Mouse (Mus musculus) regulatory T cell (primary cell): ENCODE measurements around the gene Ap2a2.

Experiments used
- in situ Hi-C: fragments of 300-600 bp; cut with MboI, MseI; formaldehyde crosslinking; loops from one replicate; pipeline ENCODE4 v1.15.1; 2025; ENCODE audit warnings: high pct_unique_total_duplicates

Ap2a2 gene

GRCm38 (mm10) chr7:141561682-141562391 is at the start of gene Ap2a2:
Ap2a2 (plus strand) TSS chr7:141562173.
- in situ Hi-C loops, result loop anchor here (10.0 kb wide), 1 partner anchor 983 kb away; no protein-coding TSS in a partner anchor

DNA sequence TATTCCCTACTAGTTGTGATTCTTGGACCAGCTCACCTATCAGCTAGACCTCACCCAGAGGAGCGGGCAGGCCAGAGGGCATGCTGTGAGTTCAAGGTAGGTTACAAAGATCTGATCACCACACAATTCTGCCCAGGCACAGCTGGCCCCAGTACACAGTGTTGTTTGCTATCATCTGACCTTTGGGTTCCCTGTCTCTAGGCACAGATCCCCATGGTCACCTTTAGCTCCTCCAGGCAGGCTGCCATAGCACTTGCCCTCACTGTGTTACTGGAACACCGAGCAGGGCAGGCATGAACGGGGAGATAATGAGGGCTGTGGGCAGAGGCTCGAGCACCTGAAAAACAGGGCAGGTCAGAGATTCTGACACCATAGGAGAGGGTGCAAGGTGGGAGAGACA is 44.3 kb upstream of the Ap2a2 start:
- in situ Hi-C loops, result no loop called here

GRCm38 (mm10) chr7:141518296-141518695 is 43.7 kb upstream of the Ap2a2 start:
- in situ Hi-C loops, result no loop called here

DNA sequence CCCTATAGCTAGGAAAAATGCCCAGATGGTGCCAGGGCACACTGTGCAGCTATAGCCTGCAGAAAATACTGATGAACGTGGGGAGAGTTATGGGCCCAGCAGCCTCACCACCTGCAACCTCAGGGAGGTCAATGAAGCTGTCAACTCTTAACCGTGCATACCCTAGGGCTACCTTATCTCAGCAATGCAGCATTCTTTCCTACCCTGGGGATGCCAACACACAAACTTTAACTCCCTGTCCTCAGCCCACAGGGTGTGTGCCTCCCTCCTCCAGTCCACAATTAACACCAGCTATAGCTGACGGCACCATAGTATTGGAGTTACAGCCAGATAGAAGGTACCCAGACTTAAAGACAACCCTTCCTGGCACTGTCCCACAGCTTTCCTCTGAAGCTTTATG is 43.0 kb upstream of the Ap2a2 start:
- in situ Hi-C loops, result no loop called here

DNA sequence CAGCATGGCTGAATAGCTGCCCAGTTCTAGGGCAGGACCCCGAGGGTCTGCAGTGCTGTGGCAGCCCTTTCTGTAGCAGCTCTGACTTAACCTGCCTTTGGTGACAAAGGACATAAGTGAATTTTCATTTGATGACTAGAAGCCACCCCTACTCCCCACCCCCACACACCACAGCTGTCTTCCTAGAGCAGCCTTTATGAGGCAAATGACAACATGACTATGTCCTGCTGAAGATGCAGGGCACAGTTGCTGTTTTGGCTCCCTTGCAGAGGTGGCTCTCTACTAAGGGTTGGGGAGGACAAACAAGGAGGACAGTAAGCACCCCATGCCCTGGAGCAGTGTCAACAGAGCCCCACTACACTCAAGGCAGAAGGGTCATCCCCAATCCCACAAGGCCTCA is 42.2 kb upstream of the Ap2a2 start:
- in situ Hi-C loops, result no loop called here

- in situ Hi-C loops, result no loop called here
Observed at GRCm38 (mm10) chr7:141523007-141523406, 39.0 kb upstream of the Ap2a2 start.

DNA sequence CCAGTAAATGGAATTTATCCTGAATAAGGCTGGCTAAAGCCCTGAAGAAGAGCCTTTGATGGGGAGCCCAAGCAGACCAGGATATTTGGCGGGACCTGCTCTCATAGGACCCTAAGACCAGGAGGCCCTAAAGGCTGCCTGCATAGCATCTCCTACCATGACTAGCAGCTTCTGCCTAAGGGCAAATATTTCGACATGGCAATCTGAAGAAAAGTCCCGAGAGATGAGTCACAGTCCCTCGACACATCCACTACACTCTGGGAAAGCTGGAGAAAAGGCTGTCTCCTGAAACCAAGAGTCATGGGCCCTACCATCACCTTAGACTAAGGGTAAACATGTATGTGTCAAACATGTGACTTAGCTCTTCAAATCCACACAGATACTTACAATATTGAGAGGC is 37.7 kb upstream of the Ap2a2 start:
- in situ Hi-C loops, result no loop called here

DNA sequence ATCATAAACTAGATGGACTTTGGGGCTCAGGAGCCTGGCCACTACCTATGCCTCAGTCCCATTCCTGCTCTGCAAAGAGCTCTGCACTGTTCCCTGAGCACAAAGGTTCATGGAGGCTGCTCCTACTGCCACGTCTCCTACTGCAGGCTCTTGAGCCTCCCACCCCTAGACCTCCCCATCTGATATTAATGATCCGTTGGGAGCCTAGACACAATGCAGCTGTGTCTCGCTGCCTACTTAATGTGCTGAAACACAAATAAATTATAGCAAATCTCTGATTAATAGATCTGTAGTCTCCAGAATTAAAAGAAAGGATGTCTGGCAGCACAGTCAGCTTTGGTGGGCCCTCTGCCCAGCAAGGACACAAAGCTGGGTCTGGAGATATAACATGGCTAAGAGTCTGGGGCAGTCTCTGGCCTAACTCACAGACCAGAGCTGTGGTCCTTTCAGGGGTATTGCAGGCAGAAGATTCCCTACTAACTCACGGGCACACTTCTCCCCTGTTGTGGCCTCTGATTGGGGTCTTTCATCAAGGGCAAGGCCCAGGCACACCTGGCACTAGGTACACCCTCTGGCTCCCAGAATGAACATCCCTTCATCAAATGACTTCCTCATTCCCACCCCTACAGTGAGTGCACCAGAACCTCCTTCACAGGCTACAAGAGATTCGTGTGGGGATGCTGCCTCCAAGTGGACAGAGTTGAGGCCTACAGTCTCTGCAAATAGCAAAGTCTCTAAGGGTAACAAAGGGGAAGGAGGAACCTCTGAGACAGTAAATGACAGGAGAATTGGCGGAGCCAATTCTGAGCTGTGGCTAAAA is 37.0 kb upstream of the Ap2a2 start:
- in situ Hi-C loops, result loop anchor here (5.0 kb wide), 1 partner anchor 38 kb away; no protein-coding TSS in a partner anchor

GRCm38 (mm10) chr7:141525580-141525925 is 36.4 kb upstream of the Ap2a2 start:
- in situ Hi-C loops, result loop anchor here (5.0 kb wide), 1 partner anchor 38 kb away; no protein-coding TSS in a partner anchor

- in situ Hi-C loops, result no loop called here
Observed at GRCm38 (mm10) chr7:141535570-141535969, 26.4 kb upstream of the Ap2a2 start.

DNA sequence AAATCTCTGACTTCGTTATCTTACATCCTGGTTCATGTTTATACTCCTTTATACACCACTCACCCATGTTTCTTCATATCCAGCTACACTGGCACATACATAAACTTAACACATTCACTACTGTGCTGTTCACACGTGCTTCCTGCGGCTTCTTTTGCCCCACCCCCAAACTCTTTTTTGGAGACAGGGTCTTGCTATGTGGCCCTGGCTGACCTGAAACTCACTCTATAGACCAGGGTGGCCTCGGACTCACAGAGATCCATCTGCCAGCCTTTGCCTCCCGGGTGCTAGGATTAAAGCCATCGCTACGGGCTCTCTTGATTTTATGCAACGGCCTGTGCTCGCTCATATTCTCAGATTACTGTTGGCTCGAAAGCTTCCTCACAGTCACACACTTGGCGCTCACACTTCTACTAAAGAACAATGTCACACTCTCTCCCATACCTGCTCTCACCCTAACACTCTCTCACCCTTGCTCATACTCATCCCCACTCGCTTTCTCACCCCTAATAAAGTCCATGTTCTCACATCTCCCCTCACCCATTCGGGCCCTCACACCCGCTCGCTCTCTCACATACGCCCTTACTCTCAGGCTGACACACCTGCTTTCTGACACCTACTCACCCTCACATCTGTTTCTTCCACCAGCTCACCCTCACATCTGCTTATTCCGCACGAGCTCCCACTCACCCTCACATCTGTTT is 23.0 kb upstream of the Ap2a2 start:
- in situ Hi-C loops, result no loop called here

- in situ Hi-C loops, result no loop called here
Observed at GRCm38 (mm10) chr7:141539556-141540311, 22.2 kb upstream of the Ap2a2 start, which contains the start of gene Chid1. Chid1 (minus strand) TSS chr7:141539857.

GRCm38 (mm10) chr7:141540312-141541081 is 21.5 kb upstream of the Ap2a2 start:
- in situ Hi-C loops, result no loop called here

DNA sequence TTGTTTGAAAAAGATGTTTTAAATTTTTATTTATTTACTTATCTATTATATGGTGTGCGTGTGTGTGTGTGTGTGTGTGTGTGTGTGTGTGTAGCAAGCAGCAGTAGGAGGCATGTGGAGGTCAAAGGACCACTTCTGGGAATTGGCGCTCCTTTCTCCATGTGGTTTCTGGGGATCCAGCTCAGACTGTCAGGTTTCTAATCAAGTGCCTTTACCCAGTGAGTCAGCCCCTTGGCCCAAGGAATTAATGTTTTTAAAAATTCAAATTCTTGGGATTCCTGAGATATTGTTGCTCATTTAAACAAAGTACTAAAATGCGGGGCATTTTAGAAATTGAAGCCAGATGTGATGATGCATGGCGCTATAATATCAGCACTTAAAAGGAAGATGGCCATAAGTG is 20.3 kb upstream of the Ap2a2 start:
- in situ Hi-C loops, result no loop called here

GRCm38 (mm10) chr7:141542588-141542987 is 19.4 kb upstream of the Ap2a2 start:
- in situ Hi-C loops, result no loop called here

- in situ Hi-C loops, result no loop called here
Observed at GRCm38 (mm10) chr7:141544654-141545053, 17.3 kb upstream of the Ap2a2 start.

DNA sequence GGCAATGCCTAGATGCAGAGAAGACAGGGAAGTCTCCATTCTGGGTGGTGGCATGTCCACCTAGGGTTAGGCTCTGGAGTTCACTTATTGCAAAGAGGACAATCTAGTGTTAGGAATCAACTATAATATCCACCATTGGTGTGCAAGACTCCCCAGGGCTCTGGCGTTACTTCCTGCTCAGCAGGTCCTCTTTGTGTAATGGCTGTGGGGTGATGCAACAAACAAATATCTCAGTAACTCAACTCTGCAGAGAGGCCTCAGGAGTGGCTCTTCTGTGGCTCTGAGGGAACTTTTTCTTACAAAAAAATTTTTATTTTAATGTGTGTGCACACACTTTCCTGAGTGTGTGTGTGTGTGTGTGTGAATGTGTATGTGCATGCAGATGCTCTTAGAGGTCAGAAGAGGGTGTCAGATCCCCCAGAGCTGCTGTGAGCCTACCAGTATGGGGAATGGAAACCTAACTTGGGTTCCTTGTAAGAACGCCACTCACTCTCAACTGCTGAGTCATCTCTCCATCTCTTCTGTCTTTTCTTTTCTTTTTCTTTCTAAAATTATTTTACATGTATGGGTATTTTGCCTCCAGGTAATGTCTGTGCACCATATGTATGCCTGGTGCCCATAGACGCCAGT is 12.4 kb upstream of the Ap2a2 start:
- in situ Hi-C loops, result no loop called here

GRCm38 (mm10) chr7:141550464-141550863 is 11.5 kb upstream of the Ap2a2 start:
- in situ Hi-C loops, result no loop called here

- in situ Hi-C loops, result no loop called here
Observed at GRCm38 (mm10) chr7:141558329-141558776, 3.6 kb upstream of the Ap2a2 start.

GRCm38 (mm10) chr7:141558946-141559345 is 3.0 kb upstream of the Ap2a2 start:
- in situ Hi-C loops, result no loop called here
